Mouse (Mus musculus) heart, postnatal 10 days (tissue): Measurements from ENCODE around the gene Spef1. TPM values are rescaled to one million over a fixed set of nuclear protein-coding genes. Genes with fewer than 3 reads are reported as not detected.
A peak's percentile ranks its signal among the peaks of the same experiment; 100 is the strongest.
"Not testable (repeated sequence)": the region's sequence is repeated elsewhere in the genome, so short reads cannot be mapped to it uniquely, and the experiment has no call there.

Source experiments
- DNase-seq, 2 experiments: peaks; one replicate each; pipeline ENCODE4 v3.0.0; 2021
- intact Hi-C: fragments of 180-260 bp; cut with DNase I; formaldehyde crosslinking; loops from one replicate; pipeline ENCODE4 v1.15.1; 2025
- total RNA-seq, 2 experiments: library from RNA; stranded (reverse); gene quantifications; 2 replicates each; pipeline ENCODE4 v1.2.3; 2021

Spef1 gene
- total RNA-seq: 1 to 10 TPM; 6.2 to 7.1 TPM

DNA sequence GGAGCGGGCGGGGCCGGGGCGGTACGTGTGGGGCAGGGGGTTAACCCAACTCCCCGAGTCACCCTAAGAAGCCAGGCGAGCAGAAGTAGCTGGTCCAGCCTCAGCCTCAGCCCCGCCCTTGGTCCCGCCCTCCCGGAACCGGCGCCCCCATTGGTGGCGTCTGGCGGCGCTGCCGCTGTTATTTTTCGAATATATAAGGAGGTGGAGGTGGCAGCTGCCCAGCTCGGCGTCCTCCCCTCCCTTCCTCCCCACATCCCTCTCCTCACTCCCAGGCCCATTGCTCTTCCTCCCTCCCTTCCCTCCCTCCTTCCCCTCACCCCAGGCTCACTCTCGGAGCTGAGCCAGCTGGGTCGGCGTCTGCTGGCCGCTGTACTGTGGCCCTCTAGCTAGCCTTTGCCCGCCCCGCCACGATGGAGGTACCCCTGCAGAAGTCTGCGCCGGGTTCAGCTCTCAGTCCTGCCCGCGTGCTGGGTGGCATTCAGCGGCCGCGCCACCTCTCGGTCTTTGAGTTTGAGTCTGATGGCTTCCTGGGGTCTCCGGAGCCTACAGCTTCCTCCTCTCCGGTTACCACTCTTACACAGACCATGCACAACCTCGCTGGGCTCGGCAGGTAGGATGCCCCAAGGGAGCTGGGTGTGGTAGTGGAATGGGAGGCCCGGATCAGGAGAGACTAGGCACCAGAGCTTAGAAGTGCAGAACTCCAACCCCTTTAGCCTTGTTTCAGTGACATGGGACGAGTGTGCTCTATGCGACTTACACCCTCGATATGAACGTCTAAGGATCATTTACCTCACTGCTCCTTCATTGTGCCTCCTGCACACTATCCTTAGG lies at the start of gene Spef1, which contains the start of gene Cdc25b:
TSS of gene Spef1 (minus strand) at position 512 of the 831 bp plus-strand sequence.
TSS of gene Cdc25b (plus strand) at position 179 of the 831 bp plus-strand sequence.
- peak; percentile 88 to 89 for DNase-seq
- intact Hi-C loops: loop anchor here (2.0 to 5.0 kb wide), 2 partner anchors 16 to 230 kb away; no protein-coding TSS in a partner anchor

DNA sequence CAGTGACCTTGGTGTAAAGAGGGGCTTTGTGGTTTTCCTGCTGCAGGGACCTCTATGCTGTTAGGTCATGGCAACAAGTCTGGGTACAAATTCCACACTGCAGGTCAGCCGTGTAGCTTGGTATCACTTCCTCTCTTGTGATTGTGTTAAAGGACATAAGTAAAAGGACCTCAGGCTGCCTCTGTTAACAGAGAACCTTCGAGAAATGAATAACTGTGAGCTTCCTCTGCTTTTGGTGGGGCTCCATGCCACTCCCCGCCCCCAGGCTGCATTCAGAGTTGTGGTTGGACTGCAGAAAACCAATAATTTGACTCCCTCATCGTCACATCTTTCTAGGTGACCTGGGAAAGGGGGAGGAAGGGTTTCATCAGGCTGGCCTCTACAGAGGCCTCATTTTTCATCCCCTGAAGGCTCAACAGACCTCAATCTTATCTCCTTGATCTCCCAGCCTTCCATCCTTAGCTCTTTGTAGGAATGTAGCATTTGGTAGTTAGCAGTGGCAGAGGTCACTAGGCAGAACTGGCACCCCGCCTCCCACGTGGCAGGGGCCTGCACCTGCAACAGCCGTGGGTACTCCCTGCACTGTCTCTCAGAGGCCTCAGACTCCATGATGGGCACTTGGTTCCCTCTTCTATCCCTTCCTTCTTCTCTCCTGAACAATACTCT lies 48.0 kb upstream of the Spef1 start:
- intact Hi-C loops: loop anchor here (2.0 kb wide), 1 partner anchor 24 kb away; no protein-coding TSS in a partner anchor
- DNase-seq: peak; percentile 15 to 33

DNA sequence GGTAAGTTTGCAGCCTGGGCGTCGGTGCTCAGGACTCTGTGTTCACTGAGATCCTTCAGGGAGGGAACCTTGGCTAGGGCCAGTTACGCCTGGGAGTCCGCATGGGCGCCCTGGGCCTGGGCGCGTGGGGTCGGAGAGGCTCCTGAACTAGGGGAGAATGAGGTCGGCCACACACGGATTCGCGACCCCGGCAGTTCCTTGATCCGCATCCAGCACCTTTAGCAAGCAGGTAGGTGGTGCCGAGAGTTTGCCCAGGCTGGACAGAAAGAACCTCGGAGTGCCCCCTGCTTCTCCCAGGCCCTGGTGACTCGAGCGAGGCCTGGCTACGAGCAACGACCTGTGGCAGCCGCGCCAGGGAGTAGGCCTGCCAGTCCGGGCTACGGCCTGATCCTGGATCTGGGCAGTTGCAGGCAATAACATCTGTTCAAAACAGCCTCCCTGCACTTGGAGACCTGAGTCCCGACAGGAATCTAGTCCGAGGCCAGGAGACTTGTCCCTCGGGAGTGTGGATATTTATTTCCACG lies 47.1 kb upstream of the Spef1 start:
- intact Hi-C loops: loop anchor here (2.0 kb wide), 1 partner anchor 23 kb away; no protein-coding TSS in a partner anchor
- peak in 1 of 2 experiments; percentile 63 for DNase-seq

DNA sequence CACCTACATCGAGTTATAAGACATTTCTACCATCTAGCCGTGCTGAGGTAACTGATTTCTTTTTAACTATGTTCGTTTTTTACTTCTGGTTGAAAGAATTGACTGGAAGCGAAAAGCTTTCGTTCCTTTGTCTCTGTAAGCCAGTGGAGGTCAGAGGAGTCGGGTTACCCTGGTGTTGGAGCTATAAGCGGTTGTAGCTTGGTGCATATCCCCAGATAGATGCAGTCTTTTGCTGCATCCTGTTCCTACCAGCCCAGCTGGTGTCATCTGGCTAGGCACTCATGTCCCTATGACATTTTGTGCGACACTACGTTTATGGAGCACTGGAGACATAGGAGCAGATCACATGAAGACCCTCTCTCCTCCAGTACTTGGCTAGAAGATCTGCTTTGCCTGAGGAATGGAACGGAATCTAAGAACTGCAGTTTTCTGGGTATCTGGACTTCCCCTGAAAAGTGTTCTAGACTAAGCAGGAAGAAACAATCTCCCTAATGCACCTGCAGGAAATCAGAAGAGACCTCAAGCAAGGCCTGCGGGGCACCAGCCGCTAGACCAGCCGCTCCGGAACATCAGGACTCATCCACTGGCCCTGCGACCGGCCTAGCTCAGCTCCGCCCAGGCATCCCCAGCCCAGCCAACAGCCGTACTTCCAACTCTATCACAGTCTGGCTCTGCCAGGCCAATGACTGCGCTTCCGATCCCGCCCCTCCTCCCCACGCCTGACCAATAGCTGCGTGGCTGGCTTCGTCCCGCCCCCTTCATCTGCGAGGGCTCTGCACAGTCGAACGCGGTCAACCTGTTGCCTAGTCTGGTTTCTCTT lies 46.4 kb upstream of the Spef1 start, which contains the start of gene Mavs:
TSS of gene Mavs (plus strand) at position 757 of the 820 bp plus-strand sequence.
- intact Hi-C loops: loop anchor here (2.0 kb wide), 1 partner anchor 23 kb away; no protein-coding TSS in a partner anchor
- peak; percentile 97 to 98 for DNase-seq

DNA sequence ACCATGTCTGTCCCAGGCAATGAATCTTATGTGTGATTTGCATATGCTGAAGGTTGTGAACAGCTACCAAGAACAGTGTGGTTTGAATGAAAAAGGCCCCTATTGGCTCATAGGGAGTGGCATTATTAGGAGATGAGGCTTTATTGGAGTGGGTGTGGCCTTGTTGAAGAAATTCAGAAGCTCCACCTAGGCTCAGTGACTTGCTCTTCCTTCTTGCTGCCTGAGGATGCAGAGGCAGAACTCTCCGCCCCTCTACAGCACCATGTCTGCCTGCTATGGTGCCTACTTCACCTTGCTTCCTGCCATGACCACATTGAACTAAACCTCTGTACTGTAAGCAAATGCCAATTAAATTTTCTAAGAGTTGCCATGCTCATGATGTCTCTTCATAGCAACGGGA lies 45.5 kb upstream of the Spef1 start:
- intact Hi-C loops: no loop called here
- no peak for DNase-seq

DNA sequence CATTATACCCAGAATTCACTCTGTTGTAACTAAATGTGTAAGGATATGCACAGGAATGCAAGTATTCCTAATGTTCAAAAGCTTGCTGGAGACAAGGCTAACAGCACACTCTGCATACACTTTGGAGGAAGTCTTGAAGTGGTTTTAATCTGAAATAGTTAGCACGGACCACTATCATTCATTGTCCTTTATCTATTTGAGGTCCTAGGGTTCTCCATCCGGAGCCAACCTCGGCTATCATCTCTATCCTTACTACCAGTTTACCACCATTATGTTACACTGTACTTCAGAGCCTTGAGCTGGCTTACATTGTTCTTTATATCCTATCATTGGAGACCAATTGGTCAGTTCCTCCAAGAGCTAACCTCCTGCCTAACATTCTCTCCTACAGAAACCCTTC lies 40.2 kb upstream of the Spef1 start:
- intact Hi-C loops: no loop called here
- DNase-seq: no peak

DNA sequence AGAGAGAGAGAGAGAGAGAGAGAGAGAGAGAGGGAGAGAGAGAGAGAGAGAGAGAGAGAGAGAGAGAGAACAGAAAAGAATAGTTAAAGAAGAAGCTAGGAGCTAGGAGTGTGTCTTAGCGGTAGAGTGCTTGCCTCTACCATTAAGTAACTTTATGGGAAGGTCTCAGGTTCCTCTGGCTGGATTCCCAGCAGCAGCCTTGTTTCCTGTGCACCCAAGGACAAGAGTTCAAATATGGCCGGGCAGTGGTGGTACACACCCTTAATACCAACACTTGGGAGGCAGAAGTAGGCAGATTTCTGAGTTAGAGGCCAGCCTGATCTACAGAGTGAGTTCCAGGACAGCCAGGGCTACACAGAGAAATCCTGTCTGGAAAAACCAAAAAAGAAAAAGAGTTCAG lies 39.6 kb upstream of the Spef1 start:
- DNase-seq, intact Hi-C loops: not testable (repeated sequence)

DNA sequence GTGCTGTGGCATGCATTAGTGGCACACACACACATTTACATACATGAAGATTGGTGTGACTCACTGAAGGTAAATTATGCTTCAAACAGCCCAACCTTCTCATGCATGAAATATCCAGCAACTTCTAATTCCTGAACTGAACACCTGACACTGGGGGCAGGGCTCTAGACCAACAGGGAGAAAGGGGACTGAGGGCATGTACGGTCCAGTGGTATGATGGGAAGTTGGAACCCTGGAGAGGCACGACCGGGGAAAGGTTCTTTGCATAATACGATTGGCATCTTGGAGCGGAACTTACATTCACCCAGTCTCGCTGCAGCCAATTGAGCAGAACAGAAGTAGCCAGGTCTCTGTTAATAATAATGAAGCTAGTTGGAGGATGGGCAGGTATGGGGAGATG lies 38.1 kb upstream of the Spef1 start:
- intact Hi-C loops: no loop called here
- no peak for DNase-seq

DNA sequence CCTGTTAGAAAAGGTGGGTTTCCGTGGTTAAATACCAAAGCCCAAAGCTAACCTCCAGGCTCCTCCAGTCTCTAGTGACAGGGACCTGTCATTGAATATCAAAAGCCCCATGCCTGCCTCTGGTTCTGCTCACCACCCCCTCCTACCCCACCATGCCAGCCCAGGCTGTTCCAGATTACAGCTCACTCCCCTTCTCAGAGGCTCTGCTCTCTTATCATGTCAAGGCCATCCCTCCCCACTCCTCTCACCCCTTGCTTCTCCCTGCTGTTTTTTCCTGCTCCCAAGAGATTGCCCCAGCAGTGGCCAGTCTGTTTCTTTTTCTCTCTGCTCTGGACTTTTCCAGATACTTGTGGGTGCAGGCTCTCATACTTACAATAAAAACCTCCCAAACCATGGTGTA lies 36.5 kb upstream of the Spef1 start:
- intact Hi-C loops: no loop called here
- DNase-seq: no peak

DNA sequence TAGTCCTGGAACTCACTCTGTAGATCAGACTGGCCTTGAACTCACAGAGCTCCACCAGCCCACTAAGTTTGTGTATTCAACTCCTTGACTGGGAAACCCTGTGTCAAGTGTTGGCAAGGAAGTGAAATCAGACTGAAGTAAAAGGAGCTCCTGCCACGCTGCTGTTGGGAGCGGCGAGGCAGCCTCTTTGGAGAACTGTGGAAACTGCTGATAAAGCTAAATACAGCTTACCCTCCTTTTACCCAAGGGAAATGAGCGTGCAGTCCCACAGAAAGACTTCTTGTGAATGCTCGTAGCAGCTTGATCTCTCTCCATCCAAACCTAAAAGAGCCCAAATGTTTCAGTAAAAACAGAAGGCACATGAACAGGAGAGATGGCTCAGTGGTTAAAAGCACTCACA lies 35.5 kb upstream of the Spef1 start:
- intact Hi-C loops: no loop called here

DNA sequence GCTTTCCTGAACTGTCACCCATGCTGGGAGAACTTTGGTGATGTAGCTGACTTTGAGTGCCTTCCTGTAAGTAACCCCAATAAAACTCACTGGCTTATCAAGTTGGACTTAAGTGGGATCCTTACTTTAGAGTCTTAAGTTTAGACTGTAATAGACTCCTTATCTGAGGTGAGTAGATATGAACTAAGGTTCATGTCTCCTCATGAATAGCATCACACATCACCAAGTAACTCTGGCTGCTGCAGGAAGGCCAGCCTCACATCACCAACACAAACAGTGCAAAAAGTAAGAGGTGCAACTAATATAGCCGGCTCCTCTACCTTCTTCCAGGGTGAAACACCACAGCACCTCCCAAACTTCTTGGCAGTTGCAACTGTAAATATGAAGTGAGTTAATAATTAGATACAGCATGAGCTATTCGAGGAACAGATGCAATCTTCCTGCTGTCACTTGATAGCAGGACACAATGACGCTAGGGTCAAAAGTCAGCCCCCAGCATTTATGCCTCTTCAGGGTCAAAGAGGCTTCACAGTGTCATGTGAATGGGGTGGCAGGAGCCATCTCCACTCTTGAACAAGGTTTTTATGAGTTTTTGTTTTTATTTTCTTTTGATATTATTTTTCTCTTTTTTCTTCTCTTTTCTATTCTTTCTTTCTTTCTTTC lies 34.9 kb upstream of the Spef1 start:
- no peak for DNase-seq
- intact Hi-C loops: no loop called here

More for the DNA sequence above, 35.5 kb upstream of the Spef1 start:
- DNase-seq: peak; percentile 24 to 25

DNA sequence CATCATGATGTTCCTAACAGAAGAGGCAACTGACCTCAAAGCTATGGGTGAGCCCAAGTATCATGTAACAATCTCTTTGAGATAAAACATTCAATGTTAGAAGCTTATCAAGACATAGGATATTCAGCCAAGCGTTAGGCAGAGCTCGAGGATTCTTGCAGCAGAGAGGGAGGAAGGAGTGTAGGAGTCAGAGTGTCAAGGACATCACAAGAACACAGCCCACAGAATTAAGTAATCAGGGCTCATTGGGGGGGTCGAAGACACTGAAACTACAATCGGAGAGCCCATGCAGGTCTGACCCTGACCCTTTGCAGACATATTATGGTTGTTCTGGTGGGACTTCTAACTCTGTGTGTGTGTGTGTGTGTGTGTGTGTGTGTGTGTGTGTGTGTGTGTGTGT lies 32.9 kb upstream of the Spef1 start:
- intact Hi-C loops: no loop called here

DNA sequence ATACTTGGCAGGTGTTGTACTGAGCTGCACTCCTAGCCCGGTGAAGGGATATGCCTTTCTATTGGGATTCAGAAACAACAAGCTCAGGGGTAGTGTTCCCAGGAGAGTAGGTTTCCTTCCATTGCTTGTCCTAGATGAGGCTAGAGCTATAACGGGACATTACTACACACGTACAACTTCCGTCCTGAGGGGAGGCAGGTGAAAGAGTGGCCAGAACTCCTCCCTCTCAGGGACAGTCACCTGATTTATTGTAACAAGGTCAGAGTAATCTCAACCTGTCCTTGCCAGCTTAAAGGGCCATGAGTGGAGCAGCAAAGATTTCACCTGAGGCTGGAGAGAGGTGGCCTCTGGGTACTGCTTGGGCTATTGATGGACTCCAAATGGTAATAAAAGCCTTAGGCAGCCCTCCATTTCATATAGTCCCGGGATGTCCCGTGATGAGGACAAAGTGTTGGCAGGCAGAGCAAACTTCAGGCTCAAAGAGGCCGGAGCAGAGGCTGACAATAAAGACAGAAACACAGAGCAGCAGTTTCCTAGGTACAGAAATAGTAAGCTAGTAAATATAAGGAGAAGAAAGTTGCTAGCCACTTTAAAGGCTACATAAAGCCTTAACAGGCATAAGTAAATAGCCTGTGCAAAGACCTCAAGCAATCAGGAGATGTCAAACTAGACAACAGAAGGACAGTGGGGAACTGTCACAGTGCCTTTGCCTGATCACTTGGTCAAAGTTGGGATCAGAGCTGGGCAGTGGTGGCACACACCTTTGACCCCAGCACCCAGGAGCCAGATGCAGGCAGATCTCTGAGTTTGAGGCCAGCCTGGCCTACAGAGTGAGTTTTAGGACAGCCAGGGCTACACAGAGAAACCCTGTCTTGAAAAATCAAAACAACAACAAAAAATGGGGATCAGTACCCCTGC lies 29.1 kb upstream of the Spef1 start:
- DNase-seq: peak; percentile 75 to 76
- intact Hi-C loops: no loop called here

More for the DNA sequence above, 32.9 kb upstream of the Spef1 start:
- DNase-seq: no peak

DNA sequence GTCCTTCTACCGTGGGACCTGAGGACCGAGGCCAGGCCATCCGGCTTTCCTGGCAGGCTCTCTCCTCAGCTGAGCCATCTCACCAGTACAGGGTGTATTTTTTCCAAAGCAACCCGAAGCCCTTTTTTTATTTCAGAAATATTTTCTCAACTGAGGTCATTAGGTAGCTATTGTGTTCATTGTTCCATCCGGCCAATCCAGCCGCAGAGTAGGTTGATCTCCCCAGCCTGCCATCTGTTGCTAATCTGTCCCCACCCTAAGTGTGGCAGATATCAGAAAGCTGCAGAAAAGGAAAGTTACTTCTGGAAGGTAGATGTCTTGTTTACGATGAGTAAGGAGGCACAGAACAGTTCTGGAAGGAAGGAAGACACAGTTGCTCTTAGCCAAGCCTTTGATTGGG lies 26.7 kb upstream of the Spef1 start:
- DNase-seq: peak in 1 of 2 experiments; percentile 29
- intact Hi-C loops: no loop called here

DNA sequence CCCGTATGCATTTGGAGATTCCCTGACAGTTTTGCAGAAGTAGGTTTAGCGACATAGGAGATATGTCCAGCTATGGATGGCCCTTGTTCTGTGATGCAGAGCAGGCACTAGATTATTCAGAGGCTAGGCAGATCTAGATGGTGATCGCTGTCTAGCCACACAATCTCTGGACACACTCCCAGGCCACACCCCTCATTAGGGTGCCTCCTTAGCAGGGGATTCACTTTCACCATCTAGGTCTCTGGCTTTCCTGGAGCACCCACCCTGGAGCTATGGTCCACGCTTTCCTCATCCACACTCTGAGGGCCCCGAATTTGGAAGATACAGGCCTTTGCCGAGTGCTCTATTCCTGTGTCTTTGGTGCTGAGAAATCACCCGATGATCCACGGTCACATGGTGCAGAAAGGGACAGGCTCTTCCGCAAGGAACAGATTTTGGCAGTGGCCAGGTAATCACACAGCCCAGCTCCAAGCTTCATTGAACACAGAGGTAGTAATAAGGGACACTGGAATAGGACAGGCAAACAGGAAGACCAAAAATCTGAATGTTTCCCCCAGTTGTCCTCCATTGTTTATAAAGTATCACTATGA lies 24.0 kb upstream of the Spef1 start:
- intact Hi-C loops: loop anchor here (2.0 kb wide), 3 partner anchors 24 to 116 kb away; partner anchors contain the start of gene Mavs
- peak; percentile 43 to 50 for DNase-seq

DNA sequence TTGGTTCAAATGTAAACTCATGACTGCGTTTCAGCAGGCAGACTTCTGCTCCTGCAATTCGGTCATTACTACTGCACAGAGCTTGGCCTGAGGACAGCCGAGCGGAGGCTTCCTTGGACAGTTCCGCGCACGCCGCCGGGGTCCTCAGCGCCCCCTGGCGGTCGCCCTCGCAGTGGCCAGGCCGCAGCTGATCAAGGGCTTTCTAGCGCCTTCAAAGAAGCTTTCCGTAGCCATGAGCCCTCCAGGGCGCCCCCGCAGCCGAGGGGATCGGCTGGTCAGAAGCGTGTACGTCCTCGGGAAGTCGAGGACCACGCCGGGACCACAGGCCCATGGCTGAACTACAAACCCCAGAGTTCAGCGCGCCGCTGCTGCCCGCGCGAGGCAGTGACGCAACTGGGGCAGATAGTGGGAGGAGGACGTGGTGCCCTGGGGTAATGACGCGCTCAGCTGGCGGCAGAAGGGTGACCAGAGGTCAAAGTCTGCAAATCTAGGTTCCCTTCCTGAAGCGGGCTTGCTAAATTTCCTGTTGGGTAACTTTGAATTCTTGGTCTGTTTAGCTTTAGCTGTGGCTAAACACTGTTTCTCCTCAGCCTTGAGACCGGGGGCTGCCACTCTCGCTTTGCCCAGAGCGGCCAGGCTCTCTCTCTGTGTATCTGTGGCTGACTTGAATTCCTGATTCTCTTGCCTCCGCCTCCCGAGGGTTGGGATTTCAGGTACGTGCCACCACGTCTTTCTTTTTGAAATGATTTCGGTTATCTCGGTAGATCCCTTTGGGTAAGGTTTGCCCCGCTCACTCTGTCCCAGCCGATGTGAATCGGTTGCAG lies 23.1 kb upstream of the Spef1 start:
- intact Hi-C loops: loop anchor here (2.0 kb wide), 4 partner anchors 25 to 115 kb away; partner anchors contain the start of genes Cenpb and Mavs
- peak; percentile 98 for DNase-seq

DNA sequence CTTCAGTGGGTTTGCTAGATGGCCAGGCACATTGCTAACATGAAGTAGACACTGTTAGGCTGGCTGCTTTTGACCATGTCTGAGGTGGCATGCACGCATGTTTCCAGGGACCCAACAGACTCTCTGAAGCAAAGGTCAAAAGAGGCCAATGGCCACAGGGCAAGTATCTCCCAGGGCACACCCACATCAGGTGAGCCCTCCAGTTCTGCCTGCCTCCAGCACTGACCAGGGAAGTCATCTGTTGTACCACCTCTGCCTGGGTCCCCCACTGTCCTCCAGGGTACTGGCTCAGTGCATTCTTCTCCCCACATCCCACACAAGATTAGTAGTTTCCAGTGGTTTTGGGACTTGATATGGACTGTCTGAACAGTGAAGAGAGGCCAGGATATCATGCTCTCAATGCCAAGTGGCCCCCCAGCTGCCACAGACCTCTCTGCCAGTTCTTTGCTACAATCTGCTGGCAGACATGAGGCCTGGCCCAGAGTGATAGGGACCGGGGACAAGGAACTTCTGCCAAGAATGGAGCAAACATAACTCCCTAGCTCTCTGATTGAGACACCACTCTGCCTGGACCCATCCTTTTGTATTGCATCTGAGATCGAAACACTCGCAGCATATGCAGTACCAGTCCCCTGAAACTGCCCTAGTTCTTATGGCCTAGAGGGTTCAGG lies 22.2 kb upstream of the Spef1 start:
- peak in 1 of 2 experiments; percentile 45 for DNase-seq
- intact Hi-C loops: loop anchor here (2.0 kb wide), 1 partner anchor 28 kb away; the partner anchor contains the start of gene Cenpb
